Mouse (Mus musculus): ENCODE data around the gene Stim2. TPM values are rescaled to one million over a fixed set of nuclear protein-coding genes. Genes with fewer than 3 reads are reported as not detected.

Gene Stim2
- 11.5 and 14.1 TPM in 2 replicates for polyA plus RNA-seq (2016; fragmentation: Nextera tagmentation; extraction: Ambion mirVana)

DNA sequence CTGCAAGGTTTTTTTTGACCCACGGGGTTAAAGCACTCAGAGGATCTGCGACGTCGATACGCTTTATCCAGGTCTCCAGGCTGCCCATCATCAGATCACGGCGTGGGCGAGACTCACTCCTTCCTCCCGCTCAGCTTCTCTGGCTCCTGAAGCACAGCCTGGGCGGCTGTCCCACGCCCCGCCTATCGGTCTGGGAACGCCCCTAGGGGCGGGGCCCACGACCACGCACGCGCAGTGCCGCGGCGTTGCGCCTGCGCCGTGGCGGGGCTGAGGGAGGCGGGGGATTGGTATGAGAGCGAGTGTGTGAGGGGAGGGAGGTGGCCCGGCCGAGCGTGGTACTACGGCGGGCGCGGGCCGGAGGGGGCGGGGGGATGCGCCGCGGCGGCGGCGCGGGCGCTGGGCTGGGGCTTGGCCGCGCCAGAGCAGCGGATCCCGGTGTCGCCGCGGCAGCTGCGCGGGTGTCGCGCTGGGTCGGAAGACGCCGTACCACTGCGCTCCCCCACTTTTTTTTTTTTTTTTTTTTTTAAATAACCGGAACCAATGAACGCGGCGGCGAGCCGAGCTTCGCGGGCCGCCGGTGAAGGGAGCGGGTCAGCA, at the start of gene Stim2:
Gene Stim2, plus strand, starts transcription at position 354 of the 597 bp plus-strand sequence.
- Histone ChIP-seq H3K4me1 (peaks cover 35% of the 10 kb centered on the region), H3K27ac (peak within 1 kb of the TSS; percentile 95), H3K36me3 (no peaks in the 10 kb centered on the region), H3K4me3 (peak within 1 kb of the TSS; percentile 91), H3K27me3 (ENCODE audit: low read depth, poor library complexity, severe bottlenecking) (peaks cover 15% of the 10 kb centered on the region; the same call in 1 of the 2 replicates), H3K9me3 (replicated peaks) (no peaks in the 10 kb centered on the region)
- DNase-seq (ENCODE audit: low spot score) = peak; percentile 95
- under 1% methylated on average over 47 of the region's 71 CpGs for WGBS

DNA sequence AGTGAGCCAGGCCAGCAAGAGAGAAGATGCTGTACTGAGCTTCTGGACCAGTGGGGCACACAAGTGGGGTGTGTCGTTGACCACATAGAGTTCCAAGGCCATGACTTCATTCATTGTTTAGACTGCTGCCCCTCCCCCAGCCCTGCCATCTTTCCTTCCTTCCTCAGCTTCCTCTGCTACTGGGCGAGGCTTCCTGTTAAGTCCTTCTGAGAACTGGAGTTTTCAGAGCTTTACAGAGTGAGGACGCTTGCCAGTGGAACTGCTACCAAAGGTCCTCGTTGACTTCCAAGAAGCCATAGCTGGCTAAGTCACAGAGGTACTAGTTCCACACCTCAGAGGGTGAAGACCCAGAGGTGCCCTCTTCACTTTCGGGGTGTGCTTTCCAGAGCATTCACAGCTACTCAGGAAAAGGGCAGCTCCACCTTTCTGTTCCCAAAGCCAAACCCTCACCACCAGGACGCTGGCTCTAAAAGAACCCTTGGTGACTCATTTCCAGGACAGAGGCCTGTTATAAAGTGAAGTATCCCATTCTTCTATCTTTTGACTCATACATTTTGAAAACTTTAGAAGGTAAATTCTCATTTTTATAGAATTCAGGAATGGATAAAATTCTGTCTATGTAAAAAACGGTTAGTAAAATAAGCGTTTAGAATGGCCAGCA, 49.6 kb upstream of the Stim2 start:
- no peak overlapping the region for H3K4me3 ChIP-seq
- DNase-seq (ENCODE audit: low spot score) = no peak
- H3K27ac ChIP-seq = no peak overlapping the region; the same call in 1 of the 2 replicates
- WGBS = 80% methylated on average over 8 of the region's 8 CpGs
- H3K27me3 ChIP-seq (ENCODE audit: low read depth, poor library complexity, severe bottlenecking) = no peaks in the 10 kb centered on the region
- no peaks in the 10 kb centered on the region for H3K9me3 ChIP-seq (replicated peaks)
- 0 out of 2 replicates have a peak, but pooled peaks cover 4% of the 10 kb centered on the region for H3K4me1 ChIP-seq
- H3K36me3 ChIP-seq = no peaks in the 10 kb centered on the region

DNA sequence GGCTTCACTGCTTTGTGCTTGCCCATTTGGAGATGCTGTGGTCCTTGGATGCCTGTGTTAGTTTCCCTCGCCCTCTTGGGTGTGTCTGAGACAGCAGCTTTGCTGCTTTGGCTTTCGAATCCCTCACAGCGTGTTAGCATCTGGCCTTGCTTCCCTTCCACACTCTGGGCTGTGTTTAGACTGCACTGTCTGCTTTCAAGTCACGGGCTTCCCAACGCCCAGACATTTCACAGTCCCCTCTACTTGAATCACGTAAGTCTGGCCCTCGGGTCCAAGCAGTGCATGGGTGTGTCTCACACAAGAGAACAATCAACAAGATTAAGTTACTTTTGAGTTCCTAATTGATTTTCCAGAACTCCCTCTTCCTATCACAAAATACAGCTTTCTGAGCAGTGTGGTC, 48.1 kb upstream of the Stim2 start:
- Histone ChIP-seq H3K27me3 (ENCODE audit: low read depth, poor library complexity, severe bottlenecking) (no peaks in the 10 kb centered on the region), H3K36me3 (no peaks in the 10 kb centered on the region), H3K9me3 (replicated peaks) (no peaks in the 10 kb centered on the region), H3K27ac (no peak overlapping the region), H3K4me3 (no peak overlapping the region), H3K4me1 (0 out of 2 replicates have a peak, but pooled peaks cover 4% of the 10 kb centered on the region)
- WGBS = 65% methylated on average over 7 of the region's 7 CpGs
- DNase-seq (ENCODE audit: low spot score) = no peak

DNA sequence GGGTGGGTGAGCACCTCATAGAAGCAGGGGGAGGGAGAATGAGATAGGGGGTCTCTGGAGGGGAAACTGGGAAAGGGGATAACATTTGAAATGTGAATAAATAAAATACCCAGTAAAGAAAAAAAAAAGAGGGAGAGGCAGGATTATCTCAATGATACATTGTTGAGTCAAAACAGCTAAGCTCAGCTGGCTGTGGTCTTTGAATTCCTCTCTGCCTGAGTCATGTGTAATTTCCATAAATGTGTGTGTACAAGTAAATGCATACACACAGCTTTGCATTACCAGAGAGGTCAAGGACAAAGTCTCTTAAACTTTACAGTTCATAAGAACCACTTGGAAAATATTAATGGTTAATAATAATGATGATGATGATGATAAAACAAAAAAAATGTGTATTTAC, 45.1 kb upstream of the Stim2 start:
- Histone ChIP-seq H3K9me3 (replicated peaks) (no peaks in the 10 kb centered on the region), H3K4me3 (no peak overlapping the region), H3K4me1 (0 out of 2 replicates have a peak, but pooled peaks cover 4% of the 10 kb centered on the region), H3K27me3 (ENCODE audit: low read depth, poor library complexity, severe bottlenecking) (no peaks in the 10 kb centered on the region), H3K36me3 (no peaks in the 10 kb centered on the region), H3K27ac (no peak overlapping the region)
- DNase-seq (ENCODE audit: low spot score) = no peak

DNA sequence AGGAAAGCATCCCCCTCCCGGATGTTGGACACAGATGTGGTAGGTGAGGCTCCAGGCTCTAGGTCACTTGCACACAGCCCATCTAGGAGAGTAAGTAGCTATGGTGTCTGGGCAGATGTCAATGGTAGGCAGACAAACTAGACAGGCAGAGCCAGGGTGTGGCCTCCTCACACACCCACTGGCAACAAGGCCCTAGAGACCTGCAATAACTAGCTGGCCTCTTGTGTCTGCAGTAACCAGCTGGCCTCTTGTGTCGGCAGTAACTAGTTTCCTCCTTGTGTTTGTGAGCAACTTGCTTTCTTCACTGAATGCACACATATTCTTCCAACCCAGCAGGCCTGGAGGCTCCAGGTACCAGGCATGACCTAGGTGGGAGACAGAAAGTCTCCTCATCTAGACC, 44.5 kb upstream of the Stim2 start:
- 92% methylated on average over 2 of the region's 2 CpGs for WGBS
- H3K9me3 ChIP-seq (replicated peaks) = no peaks in the 10 kb centered on the region
- DNase-seq (ENCODE audit: low spot score) = no peak
- no peak overlapping the region for H3K4me3 ChIP-seq
- H3K27ac ChIP-seq = no peak overlapping the region
- no peaks in the 10 kb centered on the region for H3K36me3 ChIP-seq
- H3K27me3 ChIP-seq (ENCODE audit: low read depth, poor library complexity, severe bottlenecking) = no peaks in the 10 kb centered on the region
- no peaks in the 10 kb centered on the region for H3K4me1 ChIP-seq

DNA sequence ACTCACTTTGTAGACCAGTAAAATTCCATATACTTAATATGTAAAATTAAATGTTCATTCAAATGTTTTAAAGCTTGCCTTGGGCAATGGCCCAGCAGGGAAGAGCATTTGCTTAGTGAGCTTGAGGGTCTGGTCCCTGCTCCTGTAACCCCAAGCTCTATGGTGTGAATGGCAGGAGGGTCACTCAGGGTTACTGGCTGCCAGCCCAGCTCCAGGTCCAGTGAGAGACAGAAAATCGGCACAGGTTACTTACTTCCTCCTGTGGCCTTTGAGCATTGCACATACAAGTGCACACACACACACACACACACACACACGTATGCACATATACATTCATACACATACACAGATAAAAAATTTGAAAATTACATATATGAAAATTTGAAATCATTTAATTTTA, 42.3 kb upstream of the Stim2 start:
- no peak for DNase-seq (ENCODE audit: low spot score)
- H3K36me3 ChIP-seq = no peaks in the 10 kb centered on the region
- no peak overlapping the region for H3K27ac ChIP-seq
- H3K27me3 ChIP-seq (ENCODE audit: low read depth, poor library complexity, severe bottlenecking) = no peaks in the 10 kb centered on the region
- WGBS = 84% methylated on average over 2 of the region's 2 CpGs
- no peak overlapping the region for H3K4me3 ChIP-seq
- H3K9me3 ChIP-seq (replicated peaks) = no peaks in the 10 kb centered on the region
- no peaks in the 10 kb centered on the region for H3K4me1 ChIP-seq

DNA sequence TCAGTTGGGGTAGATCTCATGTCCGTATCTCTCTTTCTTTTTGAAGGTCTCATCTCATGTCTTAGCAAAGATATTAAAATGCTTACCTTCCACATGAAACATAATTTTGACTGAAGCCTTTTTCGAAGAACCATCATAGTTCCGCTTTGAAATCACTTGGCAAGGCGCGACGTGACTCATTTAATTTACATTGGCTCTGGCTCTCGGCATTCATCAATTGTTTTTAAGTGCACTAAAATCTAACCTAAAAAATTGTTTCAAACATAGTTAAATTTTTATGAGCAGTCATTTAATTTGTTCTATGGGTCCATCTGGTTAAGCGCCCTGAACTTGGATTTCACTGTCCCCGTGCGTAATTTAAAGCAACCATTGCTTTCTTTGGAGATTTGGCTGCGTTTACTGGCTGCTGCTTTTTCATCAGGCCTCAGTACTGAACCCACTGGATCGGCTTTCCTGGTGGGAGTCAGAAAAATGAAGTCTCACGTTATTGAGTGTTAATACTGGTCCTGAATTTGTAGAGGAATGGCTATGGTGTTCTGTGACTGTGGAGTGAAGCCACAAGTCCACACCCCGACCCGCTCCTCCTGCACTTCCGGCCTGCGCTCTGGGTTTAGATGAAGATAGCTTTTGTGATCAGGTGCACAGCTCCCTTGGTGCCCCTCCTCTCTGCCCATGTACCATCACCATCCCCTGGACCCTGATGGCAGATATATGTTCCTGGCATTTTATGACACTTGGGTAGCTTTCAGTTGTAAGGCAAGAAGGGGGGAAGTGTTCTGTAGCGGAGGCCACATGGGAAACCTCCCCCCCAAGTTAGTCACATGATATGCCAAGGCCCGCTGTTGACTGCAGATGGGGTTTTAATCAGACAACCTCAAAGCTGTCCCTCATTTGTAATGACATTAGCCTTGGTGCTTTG, 41.6 kb upstream of the Stim2 start:
- Histone ChIP-seq H3K36me3 (no peaks in the 10 kb centered on the region), H3K4me3 (no peak overlapping the region), H3K4me1 (no peaks in the 10 kb centered on the region), H3K27me3 (ENCODE audit: low read depth, poor library complexity, severe bottlenecking) (no peaks in the 10 kb centered on the region), H3K9me3 (replicated peaks) (no peaks in the 10 kb centered on the region), H3K27ac (no peak overlapping the region)
- 87% methylated on average over 19 of the region's 19 CpGs for WGBS
- no peak for DNase-seq (ENCODE audit: low spot score)

DNA sequence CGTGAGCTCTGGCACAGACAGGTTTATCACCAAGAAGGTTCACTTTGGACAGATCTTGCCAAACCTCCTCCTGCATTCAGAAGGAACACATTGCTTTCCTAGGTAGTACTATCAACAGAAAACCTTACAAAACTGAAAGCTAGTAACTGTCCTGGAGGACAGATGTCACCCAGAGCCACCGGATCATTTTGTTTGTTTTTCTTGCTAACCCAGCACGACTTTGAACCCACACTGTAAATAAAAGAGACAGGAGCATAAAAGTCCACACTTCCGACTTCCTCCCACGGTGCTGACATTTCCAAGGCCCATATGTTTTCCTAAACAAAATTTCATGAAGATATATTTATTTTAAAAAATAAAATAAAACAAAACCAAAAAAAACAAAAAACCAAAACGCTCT, 41.0 kb upstream of the Stim2 start:
- WGBS = 58% methylated on average over 6 of the region's 6 CpGs
- H3K4me3 ChIP-seq = no peak overlapping the region
- H3K27me3 ChIP-seq (ENCODE audit: low read depth, poor library complexity, severe bottlenecking) = no peaks in the 10 kb centered on the region
- no peak overlapping the region for H3K27ac ChIP-seq
- no peak for DNase-seq (ENCODE audit: low spot score)
- no peaks in the 10 kb centered on the region for H3K4me1 ChIP-seq
- H3K9me3 ChIP-seq (replicated peaks) = no peaks in the 10 kb centered on the region
- no peaks in the 10 kb centered on the region for H3K36me3 ChIP-seq

DNA sequence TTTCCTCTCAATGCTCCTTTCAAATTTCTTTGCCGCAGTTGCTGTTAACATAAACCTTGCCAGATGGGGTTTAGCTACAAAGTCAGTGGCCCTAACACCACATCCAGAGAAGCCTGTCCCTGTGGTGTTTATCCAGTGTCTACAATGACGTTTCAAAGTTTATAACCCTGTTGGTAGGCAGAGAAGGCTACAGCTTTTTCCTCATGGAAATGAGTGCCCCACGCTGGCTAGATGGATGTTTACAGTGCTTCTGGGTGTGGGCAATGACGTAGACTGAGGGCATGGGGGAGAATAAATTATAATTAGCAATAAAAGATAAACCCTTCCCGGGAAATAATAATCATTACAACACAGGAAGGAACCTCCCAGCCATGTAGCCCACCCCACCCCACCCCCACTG, 37.1 kb upstream of the Stim2 start:
- no peak overlapping the region for H3K4me3 ChIP-seq
- 57% methylated on average over 5 of the region's 5 CpGs for WGBS
- no peaks in the 10 kb centered on the region for H3K36me3 ChIP-seq
- no peaks in the 10 kb centered on the region for H3K9me3 ChIP-seq (replicated peaks)
- no peaks in the 10 kb centered on the region for H3K4me1 ChIP-seq
- no peaks in the 10 kb centered on the region for H3K27me3 ChIP-seq (ENCODE audit: low read depth, poor library complexity, severe bottlenecking)
- no peak for DNase-seq (ENCODE audit: low spot score)
- no peak overlapping the region for H3K27ac ChIP-seq

DNA sequence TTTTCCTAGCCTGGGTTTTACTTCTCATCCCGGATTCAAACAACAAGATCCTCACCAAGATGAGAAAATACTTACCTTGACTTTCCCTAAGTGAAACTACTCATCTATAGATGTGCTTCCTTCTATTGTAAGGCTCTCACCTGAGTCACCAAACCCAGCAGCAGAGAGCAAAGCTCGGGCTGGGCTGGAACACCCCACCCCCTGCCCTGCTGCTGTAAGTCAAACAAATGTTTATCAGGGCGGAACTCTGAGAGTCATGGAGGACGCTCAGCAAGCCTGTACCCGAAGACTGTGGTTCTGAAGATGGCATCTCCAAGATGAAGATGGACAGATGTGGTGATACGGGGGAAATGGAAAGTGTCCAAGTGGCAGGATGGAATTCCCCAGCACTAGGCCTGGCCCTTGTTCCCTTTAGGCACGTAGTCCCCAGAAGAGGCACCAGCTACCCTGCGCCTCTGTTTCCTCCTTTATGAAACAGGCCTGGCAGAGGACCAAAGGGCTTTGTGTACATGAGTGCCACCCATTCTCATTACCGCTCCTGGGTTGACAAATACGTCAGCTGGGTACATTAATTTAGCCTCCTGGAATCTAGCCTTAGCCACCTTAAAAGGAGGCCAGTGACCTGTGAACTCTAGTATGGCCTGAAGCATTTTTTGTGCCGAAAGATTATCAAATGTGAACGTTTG, 36.3 kb upstream of the Stim2 start:
- DNase-seq (ENCODE audit: low spot score) = no peak

DNA sequence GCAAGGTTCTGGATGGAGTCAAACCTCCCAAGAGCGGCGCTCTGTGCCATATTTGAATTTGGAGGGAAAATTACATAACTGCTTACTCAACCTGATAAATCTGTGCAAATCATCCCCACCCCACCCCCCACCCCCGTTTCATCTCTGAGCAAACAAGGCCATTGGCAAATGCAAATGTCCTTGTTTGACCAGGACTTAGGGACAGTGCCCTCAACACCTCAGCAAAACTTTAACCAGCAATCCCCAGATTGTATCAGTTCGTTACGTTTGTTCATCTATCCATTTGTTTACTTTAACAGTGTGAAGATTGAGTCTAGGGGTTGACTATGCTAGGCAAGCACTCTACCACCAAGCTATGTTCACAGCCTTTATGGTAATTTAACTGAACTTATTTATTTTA, 32.6 kb upstream of the Stim2 start:
- 90% methylated on average over 5 of the region's 5 CpGs for WGBS

More for the DNA sequence above, 36.3 kb upstream of the Stim2 start:
- Histone ChIP-seq H3K4me1 (no peaks in the 10 kb centered on the region), H3K4me3 (no peak overlapping the region), H3K27me3 (ENCODE audit: low read depth, poor library complexity, severe bottlenecking) (no peaks in the 10 kb centered on the region), H3K27ac (no peak overlapping the region), H3K36me3 (no peaks in the 10 kb centered on the region), H3K9me3 (replicated peaks) (no peaks in the 10 kb centered on the region)
- 86% methylated on average over 12 of the region's 12 CpGs for WGBS

DNA sequence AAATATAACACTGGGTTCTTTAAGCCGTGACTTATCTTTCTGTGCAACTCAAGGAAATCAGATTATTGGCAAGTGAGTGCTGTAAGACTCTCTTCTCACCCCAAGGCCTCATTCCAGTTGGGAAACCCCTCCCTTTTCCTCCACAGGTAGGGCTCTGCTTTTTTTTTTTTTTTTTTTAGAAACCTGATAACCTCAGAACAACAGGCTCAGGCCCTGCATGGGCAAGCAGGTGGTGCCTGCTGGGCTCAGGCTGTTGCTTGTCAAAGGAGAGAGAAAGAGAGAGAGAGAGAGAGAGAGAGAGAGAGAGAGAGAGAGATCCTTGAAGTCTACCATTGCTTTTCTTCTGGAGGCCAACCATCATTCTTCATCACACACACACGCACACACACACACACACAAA, 30.7 kb upstream of the Stim2 start:
- H3K27me3 ChIP-seq (ENCODE audit: low read depth, poor library complexity, severe bottlenecking) = no peaks in the 10 kb centered on the region
- no peak for DNase-seq (ENCODE audit: low spot score)
- no peaks in the 10 kb centered on the region for H3K36me3 ChIP-seq
- no peaks in the 10 kb centered on the region for H3K9me3 ChIP-seq (replicated peaks)
- WGBS = 95% methylated on average over 2 of the region's 2 CpGs
- no peak overlapping the region for H3K27ac ChIP-seq
- no peaks in the 10 kb centered on the region for H3K4me1 ChIP-seq
- H3K4me3 ChIP-seq = no peak overlapping the region

More for the DNA sequence above, 32.6 kb upstream of the Stim2 start:
- H3K4me1 ChIP-seq = no peaks in the 10 kb centered on the region
- no peak for DNase-seq (ENCODE audit: low spot score)
- H3K9me3 ChIP-seq (replicated peaks) = no peaks in the 10 kb centered on the region
- no peaks in the 10 kb centered on the region for H3K27me3 ChIP-seq (ENCODE audit: low read depth, poor library complexity, severe bottlenecking)
- H3K36me3 ChIP-seq = no peaks in the 10 kb centered on the region
- H3K4me3 ChIP-seq = no peak overlapping the region
- no peak overlapping the region for H3K27ac ChIP-seq

Data from limb, embryonic 10.5 days (tissue).